ENCODE assay signal across 23 mouse cellular contexts in genomic region chr7:79302145-79302544, GRCm38 (mm10). TPM values are rescaled to one million over a fixed set of nuclear protein-coding genes. Genes with fewer than 3 reads are reported as not detected.
A peak's percentile ranks its signal among the peaks of the same experiment; 100 is the strongest.
DNase-seq lines count a peak whose midpoint lies in the region; ATAC-seq and TF ChIP-seq lines count a peak whose summit lies in the region.
"Had no signal": no experiment of that assay in that cellular context is flagged by ENCODE, and none has a peak within 500 bp of the region (broad histone marks: within the 10 kb centered on the region; RNA-seq: fewer than 3 reads in every experiment).

No protein-coding gene starts in this region.

- no peak overlapping the region for H3K4me2 ChIP-seq in lung, embryonic 15.5 days
- no peak overlapping the region for H3K4me2 ChIP-seq in intestine, embryonic 14.5 days (ENCODE audit: low read length)
- no peak overlapping the region for H3K4me2 ChIP-seq in stomach, embryonic 14.5 days (replicated peaks; ENCODE audit: low read depth, low read length)
- H3K4me2 ChIP-seq: hindbrain, embryonic 15.5 days; limb, embryonic 13.5 days; liver, embryonic 13.5 days had no signal

- no peak for TF ChIP-seq CTCF in gastrocnemius, adult 2 months (IDR thresholded peaks at IDR 0.05)

- peaks cover 56% of the 10 kb centered on the region for H3K4me1 ChIP-seq in lung, embryonic 15.5 days
- peaks cover 24% of the 10 kb centered on the region for H3K4me1 ChIP-seq in intestine, embryonic 14.5 days (replicated peaks; ENCODE audit: control insufficient read depth, insufficient read depth, low read length)
- peaks cover 13% of the 10 kb centered on the region; the same call in 1 of the 2 replicates for H3K4me1 ChIP-seq in stomach, embryonic 14.5 days (ENCODE audit: control insufficient read depth, insufficient read depth, low read length)

- no peak overlapping the region for H3K9ac ChIP-seq in lung, embryonic 15.5 days
- H3K9ac ChIP-seq in intestine, embryonic 14.5 days (ENCODE audit: low read length): no peak overlapping the region
- H3K9ac ChIP-seq in stomach, embryonic 14.5 days (replicated peaks; ENCODE audit: low read depth, low read length): no peak overlapping the region
- H3K9ac ChIP-seq: forebrain, postnatal 0 days; hindbrain, embryonic 15.5 days; limb, embryonic 13.5 days; liver, embryonic 13.5 days had no signal

- ATAC-seq in lung, embryonic 15.5 days (ENCODE audit: borderline replicate concordance, extremely low read depth, low FRiP score, low TSS enrichment): no peak
- ATAC-seq in intestine, embryonic 14.5 days (replicated peaks; ENCODE audit: low FRiP score, low TSS enrichment, low read depth): peak; percentile 33
- ATAC-seq in stomach, embryonic 14.5 days (ENCODE audit: insufficient number of reproducible peaks, insufficient read depth, low FRiP score, low read depth): no peak
- ATAC-seq: CD4-positive, CD25-positive, alpha-beta regulatory T cell, adult 4 months; forebrain, postnatal 0 days; midbrain, embryonic 16.5 days had no signal

- peak; percentile 10 for DNase-seq in gastrocnemius, adult 2 months
- no peak for DNase-seq in gastrocnemius, adult 8-10 months (ENCODE audit: low spot score in 2 of 2)
- no peak for DNase-seq in lung, adult 18-20 months
- DNase-seq in intestine, embryonic 14.5 days (ENCODE audit: low spot score): no peak
- DNase-seq in thymus, postnatal 14 days: no peak
- DNase-seq in layer of hippocampus, adult 9-11 months: no peak
- DNase-seq: cerebellum, adult 9-11 months; forebrain, postnatal 0 days; heart, postnatal 4 days; kidney, adult 18-20 months; layer of hippocampus, postnatal 36 days; liver, embryonic 13.5 days; lung, postnatal 10 days; right cerebral cortex, adult 18-20 months; thymus, postnatal 25 days had no signal

- WGBS in lung, embryonic 15.5 days: 64% methylated on average over 6 of the region's 6 CpGs
- WGBS in intestine, embryonic 14.5 days: 68% methylated on average over 6 of the region's 6 CpGs
- WGBS in stomach, embryonic 14.5 days: 75% methylated on average over 6 of the region's 6 CpGs

- H3K27me3 ChIP-seq in lung, embryonic 15.5 days: no peaks in the 10 kb centered on the region
- H3K27me3 ChIP-seq in intestine, embryonic 14.5 days (replicated peaks; ENCODE audit: control insufficient read depth, insufficient read depth, low read length): no peaks in the 10 kb centered on the region
- H3K27me3 ChIP-seq in stomach, embryonic 14.5 days (ENCODE audit: control insufficient read depth, insufficient read depth, low read length): no peaks in the 10 kb centered on the region
- H3K27me3 ChIP-seq: hindbrain, embryonic 15.5 days; limb, embryonic 13.5 days; liver, embryonic 13.5 days had no signal

- intact Hi-C loops in gastrocnemius, adult 2 months (cut with DNase I): no loop called here

- H3K9me3 ChIP-seq in lung, embryonic 15.5 days: no peaks in the 10 kb centered on the region
- no peaks in the 10 kb centered on the region for H3K9me3 ChIP-seq in intestine, embryonic 14.5 days (ENCODE audit: control insufficient read depth, low read length)
- no peaks in the 10 kb centered on the region for H3K9me3 ChIP-seq in stomach, embryonic 14.5 days (ENCODE audit: control insufficient read depth, low read depth, low read length)
- H3K9me3 ChIP-seq: embryonic facial prominence, embryonic 10.5 days; hindbrain, embryonic 15.5 days; limb, embryonic 13.5 days; liver, embryonic 13.5 days had no signal

- H3K27ac ChIP-seq in gastrocnemius, adult 2 months: no peak overlapping the region
- H3K27ac ChIP-seq in lung, embryonic 15.5 days: peak overlapping the region; percentile 84
- no peak overlapping the region for H3K27ac ChIP-seq in intestine, embryonic 14.5 days (ENCODE audit: low read depth)
- peak overlapping the region; percentile 52; the same call in 1 of the 2 replicates for H3K27ac ChIP-seq in stomach, embryonic 14.5 days (ENCODE audit: low read length)
- H3K27ac ChIP-seq: limb, embryonic 13.5 days; liver, embryonic 13.5 days had no signal

- no peak overlapping the region for H3K4me3 ChIP-seq in gastrocnemius, adult 2 months
- H3K4me3 ChIP-seq in lung, embryonic 15.5 days: no peak overlapping the region
- no peak overlapping the region for H3K4me3 ChIP-seq in intestine, embryonic 14.5 days (ENCODE audit: low read depth, low read length)
- H3K4me3 ChIP-seq in stomach, embryonic 14.5 days (ENCODE audit: low read depth, low read length): no peak overlapping the region
- H3K4me3 ChIP-seq: embryonic facial prominence, embryonic 10.5 days; hindbrain, embryonic 15.5 days; limb, embryonic 13.5 days; liver, embryonic 13.5 days; myocyte had no signal

- H3K36me3 ChIP-seq in lung, embryonic 15.5 days: peaks cover 11% of the 10 kb centered on the region
- peaks cover 17% of the 10 kb centered on the region for H3K36me3 ChIP-seq in intestine, embryonic 14.5 days (ENCODE audit: control insufficient read depth, insufficient read depth, low read length)
- peaks cover 4% of the 10 kb centered on the region; the same call in 1 of the 2 replicates for H3K36me3 ChIP-seq in stomach, embryonic 14.5 days (ENCODE audit: control insufficient read depth, insufficient read depth, low read length)

RNA-seq across cellular contexts. Expression of gene Abhd2, which starts 29.1 kb away (rescaled TPM):
- 1 to 10 TPM; 4.3 to 6.4 TPM for total RNA-seq in gastrocnemius, adult 2 months (2021)
- 1 to 10 TPM; 2.7 to 4.5 (median 4.0) TPM for total RNA-seq in gastrocnemius, adult 8-10 months (2022)
- 16.5 and 17.1 TPM in 2 replicates for polyA plus RNA-seq in lung, embryonic 15.5 days (2015; fragmentation: Nextera tagmentation; extraction: Ambion mirVana)
- 14.6 and 15.2 TPM in 2 replicates for polyA plus RNA-seq in intestine, embryonic 14.5 days (2014; fragmentation: Nextera tagmentation; extraction: Ambion mirVana)
- polyA plus RNA-seq in stomach, embryonic 14.5 days (2014; fragmentation: Nextera tagmentation; extraction: Ambion mirVana): 15.0 and 16.7 TPM in 2 replicates

Comparison
In these comparisons a context has a peak if more than half of its experiments do, and no peak if none do; other contexts are left out.
1. H3K27ac ChIP-seq: peak in lung, embryonic 15.5 days (single experiment) and stomach, embryonic 14.5 days (single experiment); none in gastrocnemius, adult 2 months (single experiment) and intestine, embryonic 14.5 days (single experiment).